Mouse (Mus musculus) neutrophil, adult 65 days (primary cell): ENCODE results near the gene Slc38a8. TPM values are rescaled to one million over a fixed set of nuclear protein-coding genes. Genes with fewer than 3 reads are reported as not detected.

Source experiments
- total RNA-seq: library from RNA; stranded (reverse); gene quantifications from 2 replicates; pipeline ENCODE4 v1.2.4, GENCODE M21; 2023

Gene Slc38a8
- not detected in 2 replicates for total RNA-seq

DNA sequence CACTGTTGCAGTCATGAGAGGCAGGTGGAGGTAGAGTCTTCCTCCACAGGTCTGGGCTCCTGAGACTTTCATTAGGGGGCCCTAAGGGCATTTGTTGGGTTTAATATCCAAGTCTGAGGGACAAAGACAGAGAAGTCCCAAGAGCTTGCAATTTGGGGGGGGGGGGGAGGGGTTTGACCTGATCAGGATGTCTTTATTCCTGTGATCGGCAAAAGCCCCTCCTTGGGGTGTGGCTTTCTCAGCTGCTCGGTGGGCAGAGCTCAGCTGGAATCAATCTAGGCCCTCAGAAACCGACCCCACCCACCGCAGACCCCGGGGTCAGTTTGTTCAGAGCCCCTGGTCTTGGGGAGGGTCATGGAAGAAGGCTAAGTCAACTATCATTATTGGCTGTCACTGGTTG, at the start of gene Slc38a8:
TSS of gene Slc38a8 (minus strand) at position 101 of the 400 bp plus-strand sequence.

DNA sequence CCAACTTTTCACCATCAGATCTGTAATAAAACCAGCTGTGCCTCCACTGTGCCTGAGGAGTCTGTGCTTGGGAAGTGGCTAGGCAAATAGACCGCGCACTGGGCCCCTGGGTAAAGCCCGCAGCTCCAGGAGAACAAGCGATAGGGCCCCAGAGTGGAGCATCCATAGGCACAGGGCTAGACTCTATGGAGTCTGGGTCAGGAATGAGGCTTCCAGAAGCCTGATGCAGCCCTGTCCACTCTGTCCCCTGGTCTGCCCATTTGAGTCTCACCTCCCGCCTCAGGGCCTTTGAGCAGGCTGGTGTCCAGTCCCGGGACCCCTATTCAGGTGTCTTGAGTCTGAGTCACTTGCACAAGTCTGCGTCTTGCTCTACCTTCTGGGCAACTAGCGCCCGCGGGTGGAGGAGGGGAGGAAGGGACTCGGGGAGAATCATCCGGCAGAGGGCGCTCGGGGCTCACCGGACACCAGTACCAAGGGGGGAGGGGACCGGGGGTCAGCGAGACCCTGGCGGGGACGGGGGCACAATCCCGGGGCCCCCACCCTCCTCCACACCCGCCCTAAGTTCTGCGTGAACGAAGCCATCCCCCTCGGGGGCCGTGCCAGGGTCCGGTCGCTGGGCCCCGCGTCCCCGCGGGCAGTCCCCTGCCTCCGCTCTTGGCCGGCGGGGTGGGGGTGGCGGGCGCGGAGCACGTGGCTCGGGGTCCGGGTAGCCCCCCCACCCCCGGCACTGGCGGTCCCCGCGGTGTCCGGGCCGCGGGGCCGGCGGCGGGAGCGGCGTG, 55.1 kb downstream of the Slc38a8 start, which contains the start of gene Necab2:
TSS of gene Necab2 (plus strand) at position 509 of the 779 bp plus-strand sequence.

GRCm38 (mm10) chr8:119433582-119434174, 67.8 kb downstream of the Slc38a8 start, which contains the start of gene Osgin1:
Gene Osgin1, plus strand, starts transcription at chr8:119434124.

Other genes with a start within 250 kb of the Slc38a8 start
- gene Hsbp1, start 157.2 kb downstream of the Slc38a8 start, total RNA-seq, result 51.1 and 62.5 TPM in 2 replicates
- gene Mlycd, start 106.8 kb downstream of the Slc38a8 start, total RNA-seq, result 8.9 and 9.8 TPM in 2 replicates
- 453 and 495 TPM in 2 replicates for gene Osgin1, start 67.6 kb downstream of the Slc38a8 start, total RNA-seq
- 2.5 and 4.0 TPM in 2 replicates for gene Necab2, start 55.0 kb downstream of the Slc38a8 start, total RNA-seq
- gene Mbtps1, start 57.0 kb upstream of the Slc38a8 start, total RNA-seq, result 44.8 and 59.4 TPM in 2 replicates
- 26.0 and 40.6 TPM in 2 replicates for gene Hsdl1, start 73.5 kb upstream of the Slc38a8 start, total RNA-seq
- gene Dnaaf1, start 73.5 kb upstream of the Slc38a8 start, total RNA-seq, result 0.16 and 0.18 TPM in 2 replicates
- 6.2 and 8.7 TPM in 2 replicates for gene Taf1c, start 103.5 kb upstream of the Slc38a8 start, total RNA-seq
- gene Adad2, start 111.0 kb upstream of the Slc38a8 start, total RNA-seq, result not detected in 2 replicates
- not detected in 2 replicates for gene Kcng4, start 134.0 kb upstream of the Slc38a8 start, total RNA-seq
- gene Wfdc1, start 164.7 kb upstream of the Slc38a8 start, total RNA-seq, result not detected in 2 replicates
- 0.27 and 0.28 TPM in 2 replicates for gene Atp2c2, start 198.3 kb upstream of the Slc38a8 start, total RNA-seq